Mouse (Mus musculus): ENCODE data around the gene Dpysl5.

The Dpysl5 gene

GRCm38 (mm10) chr5:30763511-30763830 lies 52.1 kb downstream of the Dpysl5 start:
- no peak for DNase-seq (ENCODE audit: low spot score in 2 of 2)

GRCm38 (mm10) chr5:30765596-30766370 lies 54.4 kb downstream of the Dpysl5 start:
- DNase-seq (ENCODE audit: low spot score in 2 of 2) = no peak

DNA sequence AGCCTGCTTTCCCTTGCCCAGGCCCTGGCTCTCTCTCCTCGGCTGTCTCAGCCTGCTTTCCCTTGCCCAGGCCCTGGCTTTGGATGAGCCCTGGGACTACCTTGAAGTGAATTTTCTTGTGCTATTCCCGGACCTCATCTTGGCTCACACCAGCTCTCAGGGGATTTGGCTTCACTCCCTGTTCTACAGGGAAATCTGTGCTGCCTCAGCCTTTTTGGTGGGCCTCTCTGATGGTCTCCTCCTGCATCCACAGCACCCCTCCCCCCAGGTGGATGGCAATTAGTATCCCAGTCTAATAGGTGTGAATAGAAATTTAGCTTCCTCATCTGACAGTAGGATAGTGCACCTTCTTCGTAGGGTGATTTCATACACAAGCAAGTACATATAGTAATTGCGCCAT lies 56.7 kb downstream of the Dpysl5 start:
- no peak for DNase-seq (ENCODE audit: low spot score in 2 of 2)

GRCm38 (mm10) chr5:30768598-30768997 lies 57.2 kb downstream of the Dpysl5 start:
- DNase-seq (ENCODE audit: low spot score in 2 of 2) = peak; percentile 16 to 35

DNA sequence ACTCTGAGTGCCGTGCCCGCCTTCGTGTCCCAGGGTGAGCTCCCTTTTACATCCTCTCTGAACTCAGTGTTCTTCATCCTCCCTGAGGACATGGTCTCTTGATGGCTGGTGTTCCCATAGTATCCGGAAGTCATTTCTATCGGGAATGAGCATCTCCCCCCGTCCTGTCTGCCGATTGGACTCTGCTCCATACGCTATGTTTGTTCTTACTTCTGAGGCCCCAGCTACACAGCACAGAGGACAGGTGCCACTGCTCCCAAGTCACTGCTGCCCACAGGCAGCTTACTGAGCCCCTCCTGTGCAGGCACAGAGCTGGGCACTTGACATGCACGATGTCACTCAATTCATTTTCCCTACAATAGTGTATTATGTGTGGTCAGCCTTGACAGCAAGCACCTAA lies 57.7 kb downstream of the Dpysl5 start:
- DNase-seq (ENCODE audit: low spot score in 2 of 2) = no peak

DNA sequence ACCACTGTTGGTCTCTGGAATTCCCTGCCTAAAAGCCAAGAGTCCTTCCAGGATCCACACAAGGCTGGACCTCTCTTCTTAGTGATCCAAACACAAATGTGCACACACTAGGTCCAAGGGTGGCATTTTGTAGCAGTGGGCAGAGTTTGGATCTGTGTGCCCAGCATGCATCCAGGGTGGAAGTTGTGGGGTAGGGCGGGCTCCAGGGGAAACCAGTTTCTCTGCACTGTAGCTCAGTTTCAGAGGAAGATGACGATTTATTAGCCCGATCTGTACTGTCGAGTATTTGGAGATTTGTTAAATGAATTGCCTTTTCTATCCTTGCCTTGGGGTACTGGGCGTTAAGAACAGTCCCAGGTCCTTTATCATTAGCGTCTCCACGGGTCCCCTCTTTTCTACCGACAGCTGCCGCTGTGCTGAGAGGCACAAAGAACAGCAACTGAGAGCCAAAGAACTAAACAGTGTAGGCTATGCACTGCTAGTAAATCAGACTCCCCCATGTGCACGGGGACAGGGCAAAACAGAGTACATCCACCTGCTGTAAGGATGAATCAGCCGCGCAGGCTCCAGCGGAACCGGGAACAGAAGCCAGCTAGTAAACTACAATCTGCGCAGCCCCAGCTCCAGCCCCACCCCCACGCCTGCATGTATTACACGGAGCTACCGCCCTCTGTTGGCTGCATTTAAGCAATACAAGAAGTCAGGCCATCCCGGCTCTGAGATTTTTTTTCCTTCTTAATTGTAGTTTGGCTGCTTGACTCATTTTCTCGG lies 63.4 kb downstream of the Dpysl5 start:
- DNase-seq (ENCODE audit: low spot score in 2 of 2) = peak; percentile 74 to 83

DNA sequence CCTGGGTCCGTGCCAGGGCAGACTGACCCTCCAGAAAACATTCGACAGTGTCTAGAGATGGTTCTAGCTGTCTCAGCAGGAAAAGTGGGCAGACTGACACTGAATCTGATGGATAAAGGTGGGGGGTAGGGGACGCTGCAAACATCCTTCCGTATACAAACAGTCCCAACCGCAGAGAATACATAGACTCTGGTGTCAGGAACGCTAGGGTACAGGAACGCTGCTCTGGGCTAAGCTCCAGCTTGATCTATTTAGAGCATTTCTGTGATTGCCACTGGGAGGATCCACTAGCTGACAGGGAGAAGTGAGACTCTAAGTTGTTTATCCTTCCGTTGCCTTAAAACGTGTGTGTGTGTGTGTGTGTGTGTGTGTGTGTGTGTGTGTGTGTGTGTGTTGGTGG lies 69.3 kb downstream of the Dpysl5 start:
- DNase-seq (ENCODE audit: low spot score in 2 of 2) = peak; percentile 34 to 52

GRCm38 (mm10) chr5:30781147-30781546 lies 69.8 kb downstream of the Dpysl5 start:
- no peak for DNase-seq (ENCODE audit: low spot score in 2 of 2)

- no peak for DNase-seq (ENCODE audit: low spot score in 2 of 2)
Measured at GRCm38 (mm10) chr5:30787381-30787780, 76.0 kb downstream of the Dpysl5 start.

DNA sequence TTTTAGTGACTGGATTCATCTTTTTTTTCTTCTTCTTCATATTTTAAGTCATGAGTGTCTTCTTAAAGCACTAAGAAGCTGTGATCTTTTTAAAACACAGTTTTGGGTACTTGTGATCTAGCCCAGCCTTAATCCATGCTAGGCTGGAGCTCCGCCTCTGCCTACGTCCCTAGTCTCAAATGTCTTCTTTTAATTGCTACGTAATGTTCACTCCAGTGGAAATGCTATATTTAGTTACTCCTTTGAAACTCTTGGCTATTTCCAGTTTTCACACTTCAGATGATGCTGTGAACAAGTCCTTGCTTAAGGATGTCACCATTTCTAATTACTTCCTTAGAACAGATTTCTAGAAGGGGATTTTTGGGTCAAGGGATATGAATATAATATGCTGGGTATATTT lies 78.7 kb downstream of the Dpysl5 start:
- DNase-seq (ENCODE audit: low spot score in 2 of 2) = no peak

DNA sequence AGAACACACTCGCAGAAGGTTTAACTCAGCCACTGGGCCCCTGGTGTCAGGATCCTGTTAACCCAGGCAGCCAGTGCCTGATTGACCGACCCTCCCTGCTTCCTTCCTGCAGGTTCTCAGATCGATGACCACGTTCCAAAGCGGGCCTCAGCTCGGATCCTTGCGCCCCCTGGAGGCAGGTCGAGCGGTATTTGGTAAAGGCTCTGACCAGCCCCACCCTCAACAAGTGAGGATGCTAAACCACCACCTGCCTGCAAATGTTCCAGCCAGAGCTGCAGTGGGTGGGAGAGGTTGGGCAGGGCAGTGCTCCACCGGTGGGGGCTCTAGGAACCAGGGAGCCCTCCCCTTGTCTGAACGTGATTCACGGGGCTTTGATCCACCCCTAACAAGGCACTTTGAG lies 84.8 kb downstream of the Dpysl5 start:
- peak; percentile 32 to 49 for DNase-seq (ENCODE audit: low spot score in 2 of 2)

DNA sequence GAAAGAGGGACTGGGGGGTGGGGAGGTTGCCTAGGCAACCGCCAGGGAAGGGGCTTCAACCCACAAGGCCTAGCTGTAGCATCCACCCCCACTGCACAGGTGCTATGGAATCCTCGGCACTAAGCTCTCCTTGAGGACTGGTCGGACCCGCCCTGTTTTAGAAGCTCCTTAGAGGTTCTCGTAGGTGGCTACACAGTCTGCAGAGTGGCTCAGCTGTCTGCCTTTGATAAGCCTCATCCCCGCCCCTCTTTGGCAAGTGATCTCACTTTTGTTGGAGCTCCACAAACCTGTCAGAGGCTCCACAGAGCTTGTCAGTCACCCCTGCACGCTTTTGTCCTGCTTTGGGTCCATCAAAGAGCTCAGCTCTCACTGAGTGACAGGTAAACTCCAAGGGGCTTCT lies 86.1 kb downstream of the Dpysl5 start:
- no peak for DNase-seq (ENCODE audit: low spot score in 2 of 2)

DNA sequence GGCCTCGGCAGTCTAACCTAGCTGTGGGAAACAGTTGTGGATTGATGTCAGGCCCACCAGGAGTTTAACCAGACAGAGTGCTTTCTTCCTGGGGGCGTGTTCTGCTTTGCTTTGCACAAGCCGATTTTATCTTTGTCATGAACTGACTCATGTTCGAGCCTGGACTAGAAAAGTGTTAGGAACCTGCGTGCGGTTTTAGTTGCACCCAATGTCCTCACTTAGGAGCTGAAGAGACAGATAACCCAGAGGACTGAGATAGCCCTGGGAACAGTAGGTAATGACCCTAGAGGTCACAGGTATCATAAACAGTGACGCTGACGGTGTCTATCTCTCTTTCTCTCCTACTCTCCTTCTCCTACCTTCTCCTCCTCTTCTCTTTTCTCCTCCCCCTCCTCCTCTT lies 86.6 kb downstream of the Dpysl5 start:
- no peak for DNase-seq (ENCODE audit: low spot score in 2 of 2)

DNA sequence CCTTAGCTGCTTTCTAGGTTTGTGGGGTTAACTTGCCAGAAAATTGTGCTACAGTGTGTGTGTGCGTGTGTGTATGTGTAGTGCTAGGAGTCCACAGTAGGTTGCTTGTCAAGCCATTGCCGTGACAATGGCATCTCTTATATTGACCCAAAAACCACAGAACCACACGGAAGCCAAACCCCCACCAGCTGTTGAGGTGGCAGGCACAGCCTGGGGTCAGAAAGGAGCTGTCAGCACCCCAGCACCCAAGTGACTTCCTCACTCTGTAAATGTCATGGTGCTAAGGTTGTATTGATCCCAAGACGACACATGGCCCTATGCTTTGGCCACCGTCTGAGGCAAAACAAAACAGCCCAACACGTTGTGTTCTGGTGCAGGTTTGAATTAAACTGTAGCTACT lies 87.6 kb downstream of the Dpysl5 start:
- DNase-seq (ENCODE audit: low spot score in 2 of 2) = no peak

DNA sequence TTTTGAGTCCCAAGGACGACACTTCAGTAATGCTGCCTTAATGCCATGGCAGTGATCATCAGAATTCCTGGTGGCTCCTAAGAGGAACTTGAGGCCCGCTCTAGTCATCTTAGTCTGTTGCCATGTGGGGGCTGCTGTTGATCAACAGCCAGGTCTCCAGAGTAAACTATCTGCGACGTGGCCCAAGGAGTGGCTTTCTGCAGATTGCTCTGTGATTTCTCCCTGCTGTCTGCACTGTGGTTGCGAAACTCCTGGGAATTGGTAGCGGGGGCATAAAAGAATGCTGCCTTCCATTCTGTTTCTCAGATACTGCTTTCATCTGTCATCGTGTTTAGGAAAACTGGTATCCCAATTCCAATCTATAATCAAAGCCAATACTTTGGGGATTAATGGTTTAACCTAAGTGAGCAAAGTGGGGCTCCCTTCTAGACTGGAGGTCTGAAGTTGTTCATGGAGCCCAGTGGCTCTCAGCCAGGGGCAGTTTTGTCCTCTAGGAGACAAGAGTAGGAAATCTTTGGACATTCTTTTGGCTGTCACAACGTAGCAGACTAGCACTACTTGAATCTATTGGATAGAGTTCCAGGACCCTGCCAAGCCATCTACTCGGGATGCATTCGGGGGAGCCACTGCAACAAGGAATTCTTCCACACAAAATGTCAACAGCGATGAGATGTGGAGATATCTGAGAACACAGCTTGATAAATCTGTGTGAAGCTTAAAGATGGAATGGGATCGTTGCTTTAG lies 91.5 kb downstream of the Dpysl5 start:
- no peak for DNase-seq (ENCODE audit: low spot score in 2 of 2)

GRCm38 (mm10) chr5:30806106-30806505 lies 94.7 kb downstream of the Dpysl5 start:
- peak; percentile 82 to 86 for DNase-seq (ENCODE audit: low spot score in 2 of 2)

DNA sequence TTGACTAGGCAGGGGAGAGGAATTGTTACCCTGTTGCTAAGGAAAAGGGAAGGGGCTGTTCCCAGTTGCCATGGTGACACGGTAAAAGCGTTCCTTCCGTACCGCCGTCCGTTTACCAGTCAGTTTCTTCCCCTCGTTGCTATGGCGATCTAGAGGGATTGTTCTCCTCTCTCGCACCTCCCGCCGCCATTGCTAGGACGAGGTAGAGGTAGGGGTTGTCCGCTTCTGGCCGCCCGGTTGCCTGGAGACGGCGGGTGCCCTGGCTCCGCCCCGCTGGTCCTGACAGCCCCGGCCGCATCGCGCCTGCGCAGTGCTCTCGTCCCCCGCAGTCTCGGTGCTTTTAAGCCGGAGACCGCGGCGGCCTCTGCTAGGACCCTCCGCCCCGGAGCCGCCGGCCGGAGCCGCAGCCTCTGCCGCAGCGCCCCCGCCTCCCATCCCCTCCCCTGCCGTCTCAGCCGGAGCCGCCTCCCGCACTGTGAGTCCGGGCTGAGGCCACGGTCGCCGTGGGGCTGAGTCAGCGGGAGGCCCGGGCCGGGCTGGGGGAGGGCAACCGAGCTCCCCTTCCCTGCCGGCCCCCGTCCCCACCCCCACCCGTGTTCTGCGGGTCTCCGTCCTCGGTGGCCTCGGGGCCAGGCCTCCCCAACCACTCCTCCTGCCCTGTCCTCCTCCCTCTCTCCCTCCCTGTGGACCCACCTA lies 103.2 kb downstream of the Dpysl5 start, which contains the start of gene Mapre3:
Mapre3 (plus strand) TSS at position 218 of the 696 bp plus-strand sequence.
- peak; percentile 93 to 95 for DNase-seq (ENCODE audit: low spot score in 2 of 2)

DNA sequence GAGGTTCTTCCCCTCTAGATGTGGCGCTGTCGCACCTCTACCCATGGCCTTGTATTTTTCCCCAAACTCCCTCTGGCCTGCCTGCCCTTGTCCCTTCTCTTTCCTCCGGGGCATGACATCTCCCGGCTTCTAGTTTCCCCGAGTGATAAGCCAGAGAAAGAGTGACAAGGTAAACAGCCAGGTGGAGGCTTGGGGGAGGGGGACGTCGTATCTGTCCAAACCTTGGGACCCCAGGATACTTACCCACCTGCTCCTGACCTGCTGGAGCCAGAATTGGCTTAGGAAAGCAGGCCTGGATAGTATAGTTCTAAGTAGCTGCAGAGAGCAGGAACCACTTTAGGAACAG lies 103.7 kb downstream of the Dpysl5 start:
- peak in 1 of 2 experiments; percentile 14 for DNase-seq (ENCODE audit: low spot score in 2 of 2)

DNA sequence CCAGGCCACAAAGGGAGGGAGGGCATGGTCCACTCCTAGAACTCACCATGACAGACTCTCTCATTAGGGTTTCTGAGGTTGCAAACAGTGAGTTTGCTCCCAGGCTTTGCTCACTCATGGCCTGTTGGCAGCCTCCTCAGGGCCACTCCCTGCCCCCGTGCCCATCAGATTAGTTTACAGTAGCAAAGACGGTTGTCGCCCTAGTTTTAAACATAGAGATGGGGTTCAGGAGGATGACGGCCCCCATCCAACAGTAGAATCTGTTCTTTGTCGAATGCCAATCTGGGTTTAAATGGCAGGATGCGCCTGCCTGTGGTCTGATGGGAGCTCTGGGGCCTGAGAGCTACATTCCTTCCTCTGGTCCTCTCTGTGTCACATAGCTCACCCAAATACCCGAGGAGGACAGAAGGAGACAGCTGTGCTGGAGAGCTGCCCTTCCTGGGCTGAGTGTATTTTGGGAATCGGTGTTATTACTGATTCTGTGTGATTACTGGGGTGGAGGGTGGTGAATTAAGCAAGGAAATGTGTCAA lies 105.0 kb downstream of the Dpysl5 start:
- DNase-seq (ENCODE audit: low spot score in 2 of 2) = peak; percentile 38 to 45

DNA sequence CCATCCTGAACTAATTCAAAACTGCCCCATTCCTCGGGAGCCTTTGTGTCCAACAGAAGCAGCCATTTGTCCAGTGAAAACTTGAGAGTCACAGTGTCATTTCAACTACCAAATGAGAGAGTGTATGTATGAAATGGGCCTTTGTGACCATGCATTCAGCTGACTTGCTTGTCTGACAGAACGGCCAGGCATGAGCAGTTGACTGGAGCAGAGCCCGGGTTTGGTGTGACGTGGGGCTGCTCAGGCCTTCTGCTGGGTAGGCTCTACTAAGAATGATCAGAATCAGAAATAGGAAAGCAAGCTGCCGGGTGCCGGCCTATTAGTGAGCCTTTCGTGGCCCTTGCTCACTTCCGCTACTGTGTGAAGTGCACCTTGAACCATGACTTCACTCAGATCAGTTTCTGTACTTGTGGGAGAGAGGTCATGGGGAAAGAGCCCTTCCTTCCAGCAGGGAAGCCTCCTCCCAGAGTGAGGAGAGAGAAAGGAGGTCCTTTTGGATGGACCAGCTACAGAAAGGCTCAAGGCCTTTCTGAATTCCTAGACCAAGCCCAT lies 107.5 kb downstream of the Dpysl5 start:
- no peak for DNase-seq (ENCODE audit: low spot score in 2 of 2)

DNA sequence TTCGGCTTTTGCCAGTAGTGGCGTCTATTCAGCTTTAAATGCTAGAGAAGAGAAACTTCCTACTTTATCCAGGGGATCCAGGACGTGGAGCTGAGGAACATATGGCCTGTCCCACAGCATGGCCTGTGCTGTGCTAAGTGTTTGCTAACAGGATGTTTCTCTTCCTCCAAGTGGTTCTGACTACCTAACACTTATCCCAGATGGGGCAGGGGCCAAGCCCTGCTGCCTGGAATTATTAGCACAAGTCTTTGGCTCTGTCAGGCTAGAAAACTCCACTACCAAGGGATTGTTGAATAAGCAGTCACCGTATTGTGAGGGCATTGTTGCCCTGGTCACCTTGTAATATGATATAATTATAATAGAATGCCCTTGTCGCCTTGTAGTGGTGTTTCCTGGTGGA lies 111.3 kb downstream of the Dpysl5 start:
- DNase-seq (ENCODE audit: low spot score in 2 of 2) = no peak

All from heart, adult 9 months (tissue).